Mouse (Mus musculus) bone marrow macrophage, adult 2 months (primary cell): ENCODE measurements around the gene Rpl37.

ENCODE experiments used
- CTCF ChIP-seq: IDR thresholded peaks from 2 replicates; pipeline ENCODE4 v1.5.1; 2012; ENCODE audit warnings: low read depth, mild to moderate bottlenecking, low read length, moderate library complexity
- POLR2A ChIP-seq: IDR thresholded peaks from 2 replicates; pipeline ENCODE4 v1.6.1; 2012; ENCODE audit warnings: mild to moderate bottlenecking, low read depth, low read length, borderline replicate concordance

DNA sequence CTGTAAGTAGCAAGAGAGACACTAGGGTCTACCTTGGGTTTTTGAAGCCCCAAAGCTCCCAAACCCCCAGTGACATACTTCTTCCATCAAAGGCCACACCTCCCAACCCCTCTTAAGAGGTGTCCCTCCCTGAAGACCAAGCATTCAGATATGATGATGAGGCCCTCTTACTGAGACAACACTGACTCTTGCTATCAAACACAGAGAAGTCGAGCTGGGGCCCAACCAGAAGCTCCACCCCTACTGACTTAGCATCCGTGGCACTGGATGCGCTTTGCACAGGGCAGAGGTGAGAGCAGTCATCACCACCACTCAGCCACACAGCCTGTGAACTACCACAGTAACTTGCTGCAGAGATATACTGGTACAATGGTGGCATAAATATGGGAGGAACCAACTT lies 3.8 kb upstream of the Rpl37 start:
- TF ChIP-seq POLR2A (no peak), CTCF (no peak)
